Mouse (Mus musculus) T-helper 2 cell (primary cell): ENCODE measurements at regions not wholly inside any gene's neighbourhood (a gene's known extent, or its start where the extent isn't known, plus 50 kb on each side); places are given as distances from the start of the nearest gene placed in this dataset.
"Not testable (repeated sequence)": the region's sequence is repeated elsewhere in the genome, so short reads cannot be mapped to it uniquely, and the experiment has no call there.

ENCODE experiments used
- in situ Hi-C: fragments of 300-600 bp; cut with MboI, MseI; formaldehyde crosslinking; loops from one replicate; pipeline ENCODE4 v1.15.1; 2025; ENCODE audit warnings: high pct_unique_total_duplicates

DNA sequence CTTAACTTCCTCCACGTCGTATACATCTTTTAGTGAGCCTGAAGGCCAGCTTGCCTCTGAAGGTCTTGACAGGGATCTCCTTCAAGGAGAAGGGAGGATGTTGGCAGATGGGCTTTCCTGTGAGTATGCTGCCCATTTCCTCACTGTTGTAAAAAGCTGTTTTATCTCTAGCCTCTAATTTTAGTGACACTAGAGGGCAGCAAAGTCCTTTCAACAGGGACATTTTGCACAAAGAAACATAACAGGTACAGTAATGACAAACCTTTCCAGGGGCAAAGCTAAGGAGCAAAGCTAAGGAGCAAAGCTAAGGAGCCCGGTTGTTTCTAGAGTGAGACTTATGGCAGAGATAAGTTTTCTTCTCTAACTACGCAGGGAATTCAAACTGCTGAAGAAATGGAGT lies 59.0 kb upstream of the Kbtbd8 start:
- in situ Hi-C loops, result no loop called here

GRCm38 (mm10) chr6:95056222-95056621 lies 60.8 kb upstream of the Kbtbd8 start:
- in situ Hi-C loops, result no loop called here

DNA sequence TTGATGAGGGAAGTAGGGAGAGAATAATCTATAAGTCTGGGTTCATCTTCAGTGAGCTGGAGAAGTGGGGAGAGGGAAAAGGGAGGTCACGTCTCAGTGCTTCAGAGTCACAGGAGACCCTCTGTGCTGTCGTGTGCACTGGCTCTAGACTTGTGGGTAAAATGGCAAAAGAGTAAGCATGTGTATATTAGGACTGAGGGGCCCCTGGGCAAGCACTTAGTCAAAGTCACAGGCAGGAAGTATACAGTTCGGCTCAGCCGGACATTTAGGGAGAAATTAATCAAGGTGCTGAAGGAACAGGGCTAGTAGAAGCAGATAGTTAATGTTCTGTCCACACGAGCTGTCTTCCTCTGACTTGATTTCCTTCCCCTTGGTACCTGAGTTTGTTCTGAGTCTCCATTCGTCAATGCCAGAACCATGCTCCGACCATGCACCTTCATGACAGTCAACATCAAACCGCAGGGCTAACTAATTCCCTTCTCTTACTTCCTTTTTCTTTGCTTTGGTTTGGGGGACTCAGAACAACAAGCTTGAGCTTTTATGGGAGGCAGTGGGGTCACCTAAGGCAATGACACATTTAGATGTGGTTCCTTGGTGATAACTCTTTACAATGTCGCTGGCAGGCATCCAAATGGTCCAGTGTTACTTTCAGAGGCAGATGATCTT lies 63.2 kb upstream of the Kbtbd8 start:
- in situ Hi-C loops, result no loop called here

DNA sequence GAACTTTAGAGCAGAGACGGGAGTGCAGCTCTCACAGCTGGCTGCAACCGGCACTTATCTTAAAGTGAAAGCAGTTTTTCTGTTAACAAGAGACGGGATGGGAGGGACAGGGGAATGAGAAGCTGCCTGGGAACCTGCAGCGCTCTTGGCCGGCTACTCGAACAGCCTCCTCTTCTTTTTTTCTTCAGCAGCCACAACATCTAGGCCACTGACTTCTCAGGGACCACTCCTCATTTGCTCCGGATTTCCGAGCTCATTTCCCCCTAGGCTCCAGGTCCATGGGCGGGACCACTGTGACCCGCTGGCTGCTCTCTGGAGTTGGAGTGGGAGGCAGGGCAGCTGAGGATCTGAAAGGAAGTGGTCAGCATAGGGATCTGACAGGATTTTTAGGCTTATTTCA lies 75.7 kb upstream of the Kbtbd8 start:
- in situ Hi-C loops, result not testable (repeated sequence)

DNA sequence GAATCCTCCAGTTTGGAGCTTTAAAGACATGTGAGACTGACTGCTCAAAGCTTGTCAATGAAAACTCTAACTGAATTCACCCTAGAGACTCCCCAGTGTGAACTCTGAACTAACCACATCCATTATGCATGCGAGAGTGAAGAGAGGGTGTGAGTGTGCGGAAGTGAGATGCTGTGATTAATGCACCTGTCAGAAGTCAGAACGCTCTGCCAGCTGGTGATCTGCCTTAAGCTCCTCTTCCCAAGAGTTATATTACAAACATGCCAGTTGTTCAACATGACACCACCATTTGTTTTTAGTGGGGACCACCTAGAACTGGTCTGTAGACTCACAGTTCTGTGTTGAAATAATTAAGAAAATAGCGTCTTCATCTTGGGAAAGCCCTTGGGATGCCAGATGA lies 92.8 kb upstream of the Kbtbd8 start:
- in situ Hi-C loops, result no loop called here

DNA sequence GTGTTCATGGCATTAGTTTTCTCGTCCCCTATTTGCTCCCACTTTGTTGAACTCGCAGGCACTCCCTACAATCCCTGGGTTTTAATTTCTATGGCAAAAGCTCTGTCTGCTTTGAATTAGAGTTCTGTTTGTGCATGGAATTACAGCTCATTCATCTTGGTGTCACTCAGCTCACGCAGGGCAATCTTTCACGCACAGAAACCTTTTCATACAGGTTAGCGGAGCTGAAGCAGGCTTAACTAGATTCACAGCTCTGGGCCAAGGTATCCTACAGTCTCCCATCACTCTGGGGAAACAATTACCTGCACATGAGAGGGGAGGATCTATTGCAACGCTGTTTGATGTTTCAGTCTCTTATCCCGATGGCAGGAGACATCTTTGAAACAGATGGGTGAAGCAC lies 95.3 kb upstream of the Kbtbd8 start:
- in situ Hi-C loops, result no loop called here

- in situ Hi-C loops, result no loop called here
These were observed 99.1 kb upstream of the Kbtbd8 start for GRCm38 (mm10) chr6:95017911-95018310.

DNA sequence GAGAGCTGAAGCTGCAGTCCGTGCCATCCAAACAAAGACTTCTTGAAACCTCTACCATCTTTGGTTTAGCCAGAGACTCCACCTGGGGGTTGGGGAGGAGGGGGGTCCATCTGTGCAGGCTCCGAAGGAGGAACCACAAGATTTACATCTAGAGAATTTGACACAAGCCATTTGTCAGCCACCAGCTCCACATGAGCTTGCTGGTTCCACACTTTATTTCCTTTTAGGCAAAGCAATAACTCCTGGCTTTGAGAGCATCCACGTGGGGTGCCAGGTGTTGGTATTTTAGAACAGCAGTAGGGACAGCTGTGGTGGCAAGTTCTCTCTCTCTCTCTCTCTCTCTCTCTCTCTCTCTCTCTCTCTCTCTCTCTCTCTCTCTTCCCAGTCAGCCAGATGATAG lies 99.6 kb upstream of the Kbtbd8 start:
- in situ Hi-C loops, result no loop called here

DNA sequence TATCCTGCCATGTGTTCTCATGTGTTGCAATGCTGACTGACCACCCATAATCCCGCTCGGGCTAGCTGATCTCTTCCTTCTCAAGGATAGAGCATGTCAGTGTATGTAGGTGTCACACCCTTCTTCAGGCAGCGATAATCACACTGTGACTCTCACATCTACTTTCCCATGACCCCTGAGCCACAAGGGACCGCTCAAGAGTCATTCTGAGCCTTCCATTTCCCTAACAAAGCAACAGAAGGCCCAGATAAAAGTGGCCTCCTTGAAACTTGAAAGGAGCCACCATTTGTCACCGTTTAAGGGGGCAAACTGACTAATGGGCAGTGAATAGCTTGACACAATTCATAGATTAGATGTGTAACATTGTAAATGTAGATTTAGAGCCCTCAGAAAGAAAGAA lies 103.9 kb upstream of the Kbtbd8 start:
- in situ Hi-C loops, result no loop called here

- in situ Hi-C loops, result no loop called here
These were observed 110.6 kb upstream of the Kbtbd8 start for GRCm38 (mm10) chr6:95006485-95006884.

- in situ Hi-C loops, result no loop called here
These were observed 113.3 kb upstream of the Kbtbd8 start for GRCm38 (mm10) chr6:95003716-95004115.

DNA sequence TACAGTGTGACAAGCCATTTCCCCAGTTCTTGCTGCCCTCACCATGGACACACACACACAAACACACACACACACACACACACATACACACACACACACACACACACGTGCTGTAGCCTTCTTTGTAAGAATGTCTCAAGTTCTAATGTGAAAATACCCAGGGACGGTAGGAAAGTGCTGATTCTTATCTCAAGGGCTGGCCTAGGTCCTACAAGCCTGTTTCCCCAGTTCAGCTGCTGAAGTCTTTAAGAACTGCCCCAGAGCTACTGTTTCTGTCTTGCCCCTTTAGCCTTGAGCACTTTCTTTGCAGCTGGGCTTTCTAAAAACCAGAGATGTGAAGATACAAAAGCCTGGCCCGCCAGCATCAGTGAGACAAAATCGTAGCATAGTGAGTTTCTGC lies 117.5 kb upstream of the Kbtbd8 start:
- in situ Hi-C loops, result no loop called here

DNA sequence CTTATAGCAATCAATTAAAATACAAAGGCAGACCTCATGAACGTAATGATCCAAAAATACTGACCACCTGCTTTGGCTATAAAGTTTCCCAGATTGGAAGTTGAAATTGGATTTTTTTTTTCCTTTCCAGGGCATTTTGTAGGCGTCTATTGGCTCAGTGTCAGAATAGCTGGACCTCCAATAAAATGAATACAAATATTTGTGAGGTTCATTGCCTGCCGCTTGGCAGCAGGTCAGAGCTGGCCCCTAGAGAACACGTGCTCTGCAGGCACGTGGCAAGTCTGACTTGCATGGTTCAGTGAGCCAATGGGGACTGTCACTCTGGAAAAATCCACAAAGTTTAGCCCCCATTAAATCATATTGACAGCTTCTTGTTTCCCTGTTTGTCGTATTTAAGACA lies 118.0 kb upstream of the Kbtbd8 start:
- in situ Hi-C loops, result no loop called here

DNA sequence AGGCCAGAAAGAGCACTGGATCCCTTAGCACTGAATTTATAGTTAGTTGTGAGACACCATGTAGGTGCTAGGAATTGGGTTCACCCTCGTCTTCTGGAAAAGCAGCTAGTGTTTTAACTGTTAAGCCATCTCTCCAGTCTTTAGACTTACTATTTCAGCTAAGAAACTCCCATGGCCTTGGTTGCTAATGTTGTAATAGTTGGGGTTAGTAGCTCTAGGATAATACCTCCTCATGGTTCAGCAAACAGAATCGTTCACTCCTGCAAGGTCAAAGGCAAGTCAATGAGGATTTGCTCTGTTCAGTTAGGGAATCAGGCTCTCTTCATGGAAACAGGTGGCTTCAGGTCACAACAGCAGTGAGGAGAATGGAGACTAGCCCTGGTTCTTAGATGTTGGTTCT lies 118.7 kb upstream of the Kbtbd8 start:
- in situ Hi-C loops, result no loop called here

DNA sequence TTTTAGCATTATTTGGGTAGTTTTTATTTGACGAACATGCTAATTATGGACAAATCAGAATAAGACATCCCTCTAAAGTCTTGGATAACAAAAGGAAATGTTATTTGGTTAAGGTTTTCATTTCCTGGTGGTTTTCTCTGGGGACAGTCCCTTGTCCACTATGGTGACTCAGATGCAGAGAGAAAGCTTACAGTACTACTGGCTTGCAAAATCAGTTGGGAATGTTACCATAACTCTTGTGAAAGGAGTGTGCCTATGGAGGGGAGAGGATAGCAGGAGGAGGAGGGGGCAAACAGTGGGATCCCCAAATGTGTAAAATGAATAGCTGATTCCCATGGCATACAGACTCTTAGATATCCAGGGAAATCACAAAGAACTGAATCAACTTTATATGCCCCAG lies 122.7 kb upstream of the Kbtbd8 start:
- in situ Hi-C loops, result no loop called here

- in situ Hi-C loops, result loop anchor here (10.0 kb wide), 1 partner anchor 463 kb away; no protein-coding TSS in a partner anchor
These were observed 129.6 kb upstream of the Kbtbd8 start for GRCm38 (mm10) chr6:94987427-94987826.

DNA sequence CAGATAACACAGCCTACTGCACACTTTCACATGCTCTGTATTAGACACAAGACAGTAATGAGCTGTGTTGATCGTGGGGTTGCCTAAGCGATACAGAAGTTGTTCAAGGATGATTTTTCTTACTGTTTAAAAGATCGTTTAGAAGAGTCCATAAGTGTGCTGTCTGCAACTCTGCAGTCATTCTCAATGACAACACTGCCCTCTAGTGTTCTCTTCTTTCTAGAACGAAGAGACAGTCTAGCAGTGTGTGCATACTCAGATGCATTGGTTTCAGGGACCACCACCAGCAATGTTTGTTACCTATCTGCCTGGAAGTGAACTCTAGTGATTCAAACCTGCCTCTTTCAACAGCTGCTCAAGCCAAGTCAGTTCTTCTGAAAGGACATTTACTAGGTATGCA lies 130.7 kb upstream of the Kbtbd8 start:
- in situ Hi-C loops, result loop anchor here (10.0 kb wide), 1 partner anchor 462 kb away; no protein-coding TSS in a partner anchor

GRCm38 (mm10) chr6:94984411-94984895 lies 132.6 kb upstream of the Kbtbd8 start:
- in situ Hi-C loops, result loop anchor here (10.0 kb wide), 1 partner anchor 460 kb away; no protein-coding TSS in a partner anchor

DNA sequence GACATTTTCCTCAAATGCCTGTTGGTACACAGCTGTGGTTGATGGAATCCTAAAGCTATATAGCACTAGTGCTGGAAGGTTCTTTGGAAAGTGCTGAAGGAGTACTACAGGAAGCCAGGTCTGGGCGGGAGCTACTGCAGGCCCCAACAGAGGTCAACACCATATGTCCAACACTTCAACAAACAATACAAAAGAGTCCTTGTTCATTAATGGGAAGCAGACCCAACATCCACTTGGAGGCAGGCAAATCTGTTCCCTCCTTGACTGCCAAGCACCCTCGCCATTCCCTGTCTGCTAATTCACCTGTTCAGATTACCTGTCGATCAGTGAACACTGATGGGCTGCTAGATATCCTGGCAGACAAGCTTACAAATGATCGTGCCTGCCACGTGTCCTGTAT lies 148.4 kb upstream of the Kbtbd8 start:
- in situ Hi-C loops, result loop anchor here (10.0 kb wide), 1 partner anchor 364 kb away; no protein-coding TSS in a partner anchor

- in situ Hi-C loops, result loop anchor here (10.0 kb wide), 1 partner anchor 362 kb away; no protein-coding TSS in a partner anchor
These were observed 150.1 kb upstream of the Kbtbd8 start for GRCm38 (mm10) chr6:94966962-94967361.

DNA sequence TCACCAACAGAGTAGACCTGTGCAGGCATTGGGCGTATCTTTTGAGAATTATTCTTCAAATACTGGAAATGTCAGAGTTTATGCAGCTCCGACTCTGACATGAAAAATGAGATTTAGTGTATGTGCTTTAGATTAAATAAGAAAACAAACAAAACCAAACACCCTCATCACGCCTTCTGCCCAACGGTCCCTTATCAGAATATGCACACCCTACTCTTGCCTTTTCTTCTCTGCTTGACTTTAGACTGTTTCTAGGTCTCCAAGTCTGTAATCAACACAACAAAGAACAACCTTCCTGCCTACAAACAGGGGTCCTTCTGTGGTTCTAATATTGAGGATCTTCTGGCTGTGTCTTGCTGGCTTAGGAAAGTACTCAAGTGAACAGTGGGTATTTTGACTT lies 153.8 kb upstream of the Kbtbd8 start:
- in situ Hi-C loops, result loop anchor here (10.0 kb wide), 1 partner anchor 358 kb away; no protein-coding TSS in a partner anchor

- in situ Hi-C loops, result loop anchor here (10.0 kb wide), 1 partner anchor 358 kb away; no protein-coding TSS in a partner anchor
These were observed 154.5 kb upstream of the Kbtbd8 start for GRCm38 (mm10) chr6:94962411-94963087.

DNA sequence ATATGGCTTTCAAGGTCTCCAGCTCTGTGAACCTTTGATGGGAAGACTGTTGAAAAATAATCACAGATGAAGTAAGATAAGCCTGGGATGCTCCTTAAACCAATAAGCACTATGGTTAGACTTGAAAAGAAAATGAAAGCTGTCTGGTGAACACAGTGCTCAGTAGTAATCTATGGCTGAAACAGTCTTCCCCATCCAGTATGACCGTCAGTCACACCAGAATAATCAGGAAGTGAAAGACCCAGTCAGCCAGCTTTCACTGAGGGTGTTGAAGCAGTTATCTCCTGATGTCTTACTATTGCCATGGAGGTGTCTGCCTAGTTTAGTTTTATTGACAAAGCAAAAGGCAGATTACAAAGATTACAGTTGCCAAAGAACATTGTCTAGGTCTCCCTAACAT lies 155.2 kb upstream of the Kbtbd8 start:
- in situ Hi-C loops, result loop anchor here (10.0 kb wide), 1 partner anchor 357 kb away; no protein-coding TSS in a partner anchor
